Mouse (Mus musculus) brain, embryonic 14.5 days (tissue): ENCODE measurements at regions not wholly inside any gene's neighbourhood (a gene's known extent, or its start where the extent isn't known, plus 50 kb on each side); places are given as distances from the start of the nearest gene placed in this dataset.

Source experiments
- CTCF ChIP-seq: fragments of 200-500 bp; IDR thresholded peaks from 2 replicates; pipeline ENCODE4 v1.5.1; 2012; ENCODE audit warnings: inconsistent platforms, mild to moderate bottlenecking, moderate library complexity, borderline replicate concordance; ENCODE audit not compliant: insufficient read depth, insufficient read length; ENCODE audit errors: extremely low read depth
- POLR2A ChIP-seq: fragments of 200-500 bp; IDR thresholded peaks from 2 replicates; pipeline ENCODE4 v1.6.1; 2012; ENCODE audit warnings: mild to moderate bottlenecking, inconsistent platforms, borderline replicate concordance; ENCODE audit not compliant: poor library complexity, insufficient read depth, insufficient read length, severe bottlenecking; ENCODE audit errors: extremely low read depth

DNA sequence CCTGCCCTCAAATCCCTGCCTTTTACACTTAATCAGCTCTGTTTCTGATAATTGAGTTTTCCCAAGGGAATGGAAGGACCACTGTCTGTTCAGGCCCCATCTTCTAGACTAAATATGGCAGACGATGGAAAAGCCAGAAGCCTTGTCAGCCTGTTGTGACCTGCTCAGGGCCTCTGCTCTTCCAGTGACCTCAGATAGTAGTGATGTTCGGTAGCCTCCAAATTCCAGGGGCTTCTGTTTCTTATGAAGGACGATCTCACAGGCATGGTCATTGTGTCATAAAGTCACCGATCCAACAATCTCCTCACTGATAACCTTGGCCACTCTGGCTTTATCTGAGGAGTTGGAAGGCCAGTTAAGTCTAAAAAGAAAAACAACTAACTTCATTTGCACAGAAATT, 330.5 kb downstream of the Inhba start:
- TF ChIP-seq CTCF: no peak
- TF ChIP-seq POLR2A: no peak
